Mouse (Mus musculus) MEL (cell line): ENCODE data around the gene Camta1.

Experiments
- CTCF ChIP-seq, 3 experiments: IDR thresholded peaks in 2 of 3; conservative IDR thresholded peaks in 1 of 3; 2 replicates each; pipeline ENCODE4 v1.5.1; 2011 to 2012; ENCODE audit warnings: low read length in 3 of 3, low read depth in 2 of 3, mild to moderate bottlenecking in 2 of 3, improper control_type of control experiment in 1 of 3, inconsistent platforms in 1 of 3, mixed read lengths in 1 of 3, moderate library complexity in 1 of 3; ENCODE audit not compliant: control insufficient read depth in 1 of 3, insufficient read depth in 1 of 3, poor library complexity in 1 of 3, severe bottlenecking in 1 of 3
- E2F4 ChIP-seq: IDR thresholded peaks from 2 replicates; pipeline ENCODE4 v1.6.1; 2011; ENCODE audit warnings: low read depth, low read length, improper control_type of control experiment, borderline replicate concordance
- GATA1 ChIP-seq: IDR thresholded peaks from 2 replicates; pipeline ENCODE4 v1.6.1; 2011; ENCODE audit warnings: low read depth, low read length, improper control_type of control experiment
- MAFK ChIP-seq: IDR thresholded peaks from 2 replicates; pipeline ENCODE4 v1.6.1; 2011; ENCODE audit warnings: low read depth, mild to moderate bottlenecking, low read length, improper control_type of control experiment, borderline replicate concordance
- MEF2A ChIP-seq: IDR thresholded peaks from 2 replicates; pipeline ENCODE4 v1.6.1; 2014; ENCODE audit warnings: low read depth, mild to moderate bottlenecking, inconsistent platforms, low read length, improper control_type of control experiment; ENCODE audit not compliant: poor library complexity, insufficient replicate concordance, severe bottlenecking; ENCODE audit errors: extremely low read depth
- NELFE ChIP-seq: IDR thresholded peaks from 2 replicates; pipeline ENCODE4 v1.6.1; 2011; ENCODE audit warnings: low read depth, low read length, improper control_type of control experiment
- POLR2A ChIP-seq, 2 experiments: IDR thresholded peaks; 2 replicates each; pipeline ENCODE4 v1.6.1; 2011 to 2012; ENCODE audit warnings: low read length in 2 of 2, mild to moderate bottlenecking in 2 of 2, control low read depth in 1 of 2, improper control_type of control experiment in 1 of 2, low read depth in 1 of 2, moderate library complexity in 1 of 2; ENCODE audit not compliant: control insufficient read depth in 1 of 2, insufficient read depth in 1 of 2, poor library complexity in 1 of 2
- TBP ChIP-seq: IDR thresholded peaks from 2 replicates; pipeline ENCODE4 v1.8.0; 2011; ENCODE audit warnings: low read depth, low read length, improper control_type of control experiment

DNA sequence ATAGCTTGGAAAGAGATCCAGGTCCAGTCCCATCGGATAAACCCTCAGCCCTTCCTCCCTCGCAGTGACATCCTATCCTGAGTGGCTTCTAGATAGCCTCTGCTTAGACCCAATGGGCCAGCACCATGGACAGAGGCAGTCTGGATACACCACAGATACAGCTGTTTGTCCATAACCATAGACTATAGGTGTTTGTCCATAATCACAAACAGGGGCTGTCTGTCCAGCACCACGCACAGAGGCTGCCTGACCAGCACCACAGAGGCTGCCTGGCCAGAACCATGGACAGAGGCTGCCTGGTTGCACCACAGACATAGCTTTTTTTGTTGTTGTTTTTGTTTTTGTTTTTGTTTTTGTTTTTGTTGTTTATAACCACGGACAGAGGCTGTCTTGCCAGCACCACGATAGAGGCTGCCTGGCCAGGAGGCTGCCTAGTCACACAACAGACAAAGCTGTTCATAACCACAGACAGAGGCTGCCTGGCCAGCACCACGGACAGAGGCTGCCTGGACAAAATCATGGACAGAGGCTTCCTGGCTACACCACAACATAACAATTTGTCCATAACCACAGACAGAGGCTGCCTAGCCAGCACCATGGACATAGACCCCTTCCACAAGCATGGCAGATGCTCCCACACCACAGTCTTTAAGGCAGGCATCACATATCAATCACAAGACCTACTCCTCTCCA, 572.6 kb downstream of the Camta1 start:
- TF ChIP-seq CTCF (IDR thresholded peaks at IDR 0.05 in 2 of 3, conservative IDR thresholded peaks at IDR 0.05 in 1 of 3; ENCODE audit: control insufficient read depth in 1 of 3, insufficient read depth in 1 of 3, low read depth in 2 of 3, low read length in 3 of 3, poor library complexity in 1 of 3, severe bottlenecking in 1 of 3): no peak
- no peak for TF ChIP-seq POLR2A (IDR thresholded peaks at IDR 0.05; ENCODE audit: control insufficient read depth in 1 of 2, insufficient read depth in 1 of 2, low read depth in 1 of 2, low read length in 2 of 2, poor library complexity in 1 of 2)
- no peak for TF ChIP-seq MEF2A
- TF ChIP-seq GATA1: no peak
- TF ChIP-seq E2F4: no peak
- TF ChIP-seq NELFE: no peak
- no peak for TF ChIP-seq MAFK
- no peak for TF ChIP-seq TBP
